Mouse (Mus musculus) myocyte (in vitro differentiated cells): Measurements from ENCODE around the gene Selenok. TPM values are rescaled to one million over a fixed set of nuclear protein-coding genes. Genes with fewer than 3 reads are reported as not detected.

Experiments
- H3K27me3 ChIP-seq: one replicate; pipeline ENCODE4 v1.6.1; 2011; ENCODE audit not compliant: control insufficient read depth, insufficient read depth, insufficient read length
- H3K36me3 ChIP-seq: one replicate; pipeline ENCODE4 v1.6.1; 2011; ENCODE audit not compliant: control insufficient read depth, insufficient read depth
- H3K4me2 ChIP-seq: one replicate; pipeline ENCODE4 v1.6.1; 2011; ENCODE audit warnings: low read depth, control low read depth
- H3K4me3 ChIP-seq: one replicate; pipeline ENCODE4 v1.5.1; 2011; ENCODE audit warnings: mild to moderate bottlenecking, control low read depth, moderate library complexity
- H3K79me2 ChIP-seq: one replicate; pipeline ENCODE4 v1.6.1; 2011; ENCODE audit not compliant: control insufficient read depth, insufficient read depth
- H3ac ChIP-seq: one replicate; pipeline ENCODE4 v1.6.1; 2011; ENCODE audit not compliant: control insufficient read depth, insufficient read length
- CEBPB ChIP-seq: IDR thresholded peaks from 2 replicates; pipeline ENCODE4 v1.6.1; 2011; ENCODE audit warnings: mild to moderate bottlenecking, moderate library complexity; ENCODE audit not compliant: poor library complexity, insufficient read depth, severe bottlenecking
- E2F4 ChIP-seq: IDR thresholded peaks from one replicate; pipeline ENCODE4 v1.6.1; 2011; ENCODE audit warnings: mild to moderate bottlenecking, control low read depth, moderate library complexity; ENCODE audit not compliant: insufficient read depth
- MAX ChIP-seq: IDR thresholded peaks from one replicate; pipeline ENCODE4 v1.6.1; 2011; ENCODE audit warnings: low read depth, mild to moderate bottlenecking, control low read depth
- MYOD1 ChIP-seq, 3 experiments: IDR thresholded peaks; one replicate each; pipeline ENCODE4 v1.6.1; 2011; ENCODE audit warnings: control low read depth in 2 of 3, low read depth in 2 of 3, mild to moderate bottlenecking in 2 of 3, moderate library complexity in 1 of 3; ENCODE audit not compliant: insufficient read length in 2 of 3, control insufficient read depth in 1 of 3
- MYOG ChIP-seq, 3 experiments: IDR thresholded peaks; one replicate each; pipeline ENCODE4 v1.6.1; 2011; ENCODE audit warnings: control low read depth in 2 of 3, low read depth in 2 of 3, mild to moderate bottlenecking in 2 of 3; ENCODE audit not compliant: insufficient read length in 2 of 3, control insufficient read depth in 1 of 3, insufficient read depth in 1 of 3
- POLR2A ChIP-seq: IDR thresholded peaks from one replicate; pipeline ENCODE4 v1.6.1; 2011; ENCODE audit warnings: low read depth, mild to moderate bottlenecking, control low read depth, moderate library complexity; ENCODE audit not compliant: insufficient read length
- POLR2AphosphoS2 ChIP-seq: IDR thresholded peaks from one replicate; pipeline ENCODE4 v1.6.1; 2011; ENCODE audit warnings: low read depth, control low read depth; ENCODE audit not compliant: insufficient read length
- REST ChIP-seq: IDR thresholded peaks from one replicate; pipeline ENCODE4 v1.6.1; 2011; ENCODE audit warnings: mild to moderate bottlenecking, control low read depth, moderate library complexity; ENCODE audit not compliant: insufficient read depth, insufficient read length
- SRF ChIP-seq: IDR thresholded peaks from one replicate; pipeline ENCODE4 v1.6.1; 2011; ENCODE audit warnings: low read depth; ENCODE audit not compliant: control insufficient read depth, insufficient read length
- TCF12 ChIP-seq: IDR thresholded peaks from one replicate; pipeline ENCODE4 v1.6.1; 2011; ENCODE audit warnings: mild to moderate bottlenecking, control low read depth; ENCODE audit not compliant: poor library complexity, insufficient read depth, severe bottlenecking
- TCF3 ChIP-seq: IDR thresholded peaks from one replicate; pipeline ENCODE4 v1.6.1; 2011; ENCODE audit warnings: low read depth, control low read depth; ENCODE audit not compliant: insufficient read length
- USF1 ChIP-seq: IDR thresholded peaks from one replicate; pipeline ENCODE4 v1.6.1; 2011; ENCODE audit warnings: low read depth, mild to moderate bottlenecking, control low read depth, moderate library complexity
- polyA plus RNA-seq: library from polyadenylated mRNA; unstranded; fragments of >200 nt; fragmentation: generic; extraction: Trizol; gene quantifications from one replicate; pipeline ENCODE4 v1.2.1, GENCODE M21; 2012; ENCODE audit warnings: missing spikeins

Gene Selenok
- polyA plus RNA-seq, 1 experiment = 102 TPM

DNA sequence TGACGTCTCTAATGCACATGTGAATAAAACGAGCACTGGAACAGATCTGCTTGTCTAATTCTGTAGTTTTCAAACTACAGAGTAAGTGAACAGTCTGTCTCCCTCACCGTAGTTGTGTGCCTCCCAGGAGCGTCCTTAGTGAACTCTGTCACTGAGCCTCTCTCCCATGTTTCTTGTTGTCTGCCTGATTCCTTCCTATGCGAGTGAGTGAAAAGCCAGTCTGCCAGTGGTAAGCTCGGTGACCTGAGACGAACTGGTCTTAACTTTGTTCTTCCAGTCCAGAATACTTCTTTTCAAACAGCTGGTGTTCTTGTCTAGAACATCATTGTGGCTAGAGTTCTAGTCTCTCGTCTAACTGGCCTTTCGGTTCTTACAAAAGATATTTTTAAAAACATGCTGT lies 19.6 kb downstream of the Selenok start:
- H3K79me2 ChIP-seq = no peaks in the 10 kb centered on the region
- H3K27me3 ChIP-seq = no peaks in the 10 kb centered on the region
- H3K4me2 ChIP-seq = no peak overlapping the region
- H3K36me3 ChIP-seq = peaks cover 51% of the 10 kb centered on the region
- TF ChIP-seq SRF (no peak), REST (no peak), TCF3 (no peak), TCF12 (no peak), POLR2A (no peak), E2F4 (no peak), USF1 (no peak), MYOD1 (IDR thresholded peaks at IDR 0.05; ENCODE audit: control insufficient read depth in 1 of 3, insufficient read length in 2 of 3, low read depth in 2 of 3) (no peak), MYOG (IDR thresholded peaks at IDR 0.05; ENCODE audit: control insufficient read depth in 1 of 3, insufficient read depth in 1 of 3, insufficient read length in 2 of 3, low read depth in 2 of 3) (no peak), MAX (no peak), POLR2AphosphoS2 (no peak), CEBPB (no peak)
- H3ac ChIP-seq = no peak overlapping the region
- no peak overlapping the region for H3K4me3 ChIP-seq

DNA sequence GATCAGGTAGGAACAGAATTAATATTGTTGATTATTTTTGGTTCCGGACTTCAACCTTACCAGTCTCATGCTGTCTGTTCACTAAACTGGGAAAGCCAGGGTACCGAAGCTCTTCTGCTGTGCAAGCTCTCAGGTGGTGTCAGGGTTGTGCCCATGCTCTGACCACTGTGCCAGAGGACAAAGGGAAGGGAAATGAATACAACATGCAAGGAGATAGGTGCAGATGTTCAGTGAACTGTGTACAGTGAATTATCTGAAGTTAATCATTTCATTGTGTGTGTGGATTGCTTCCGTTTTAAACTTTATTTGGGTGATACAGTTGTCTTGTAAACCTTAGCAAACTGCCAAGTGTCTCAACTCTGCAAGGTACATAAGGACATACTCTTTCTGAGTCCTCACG lies 20.2 kb downstream of the Selenok start:
- TF ChIP-seq MYOG (IDR thresholded peaks at IDR 0.05; ENCODE audit: control insufficient read depth in 1 of 3, insufficient read depth in 1 of 3, insufficient read length in 2 of 3, low read depth in 2 of 3) (no peak), SRF (no peak)

DNA sequence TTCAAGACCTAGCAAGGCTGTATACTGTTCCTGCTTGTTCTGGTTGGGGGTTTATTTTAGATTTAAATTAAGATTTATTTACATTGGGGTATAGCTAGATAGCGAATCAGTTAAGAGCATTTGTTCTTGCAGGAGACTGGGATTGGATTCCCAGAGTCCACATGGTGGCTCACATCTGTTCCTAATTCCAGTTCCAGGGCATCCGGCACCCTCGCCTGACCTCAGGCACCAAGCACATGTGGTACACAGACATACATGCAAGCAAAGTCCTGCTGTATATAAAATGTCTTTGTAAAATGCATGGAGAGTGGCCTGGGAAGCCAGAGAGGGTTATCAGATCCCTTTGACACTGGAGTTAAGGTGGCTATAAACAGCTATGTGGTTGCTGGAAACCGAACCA lies 26.9 kb downstream of the Selenok start:
- TF ChIP-seq USF1 (no peak), TCF12 (no peak), TCF3 (no peak), CEBPB (no peak), MYOG (IDR thresholded peaks at IDR 0.05; ENCODE audit: control insufficient read depth in 1 of 3, insufficient read depth in 1 of 3, insufficient read length in 2 of 3, low read depth in 2 of 3) (no peak), REST (no peak), MYOD1 (IDR thresholded peaks at IDR 0.05; ENCODE audit: control insufficient read depth in 1 of 3, insufficient read length in 2 of 3, low read depth in 2 of 3) (no peak), POLR2A (no peak), MAX (no peak), SRF (no peak), POLR2AphosphoS2 (no peak), E2F4 (no peak)
- Histone ChIP-seq H3K36me3 (peaks cover 19% of the 10 kb centered on the region), H3ac (no peak overlapping the region), H3K79me2 (no peaks in the 10 kb centered on the region), H3K4me2 (no peak overlapping the region), H3K27me3 (no peaks in the 10 kb centered on the region), H3K4me3 (no peak overlapping the region)

More for the DNA sequence above, 20.2 kb downstream of the Selenok start:
- Histone ChIP-seq H3K4me2 (no peak overlapping the region), H3K79me2 (no peaks in the 10 kb centered on the region), H3ac (no peak overlapping the region), H3K36me3 (peaks cover 50% of the 10 kb centered on the region), H3K4me3 (no peak overlapping the region), H3K27me3 (no peaks in the 10 kb centered on the region)

DNA sequence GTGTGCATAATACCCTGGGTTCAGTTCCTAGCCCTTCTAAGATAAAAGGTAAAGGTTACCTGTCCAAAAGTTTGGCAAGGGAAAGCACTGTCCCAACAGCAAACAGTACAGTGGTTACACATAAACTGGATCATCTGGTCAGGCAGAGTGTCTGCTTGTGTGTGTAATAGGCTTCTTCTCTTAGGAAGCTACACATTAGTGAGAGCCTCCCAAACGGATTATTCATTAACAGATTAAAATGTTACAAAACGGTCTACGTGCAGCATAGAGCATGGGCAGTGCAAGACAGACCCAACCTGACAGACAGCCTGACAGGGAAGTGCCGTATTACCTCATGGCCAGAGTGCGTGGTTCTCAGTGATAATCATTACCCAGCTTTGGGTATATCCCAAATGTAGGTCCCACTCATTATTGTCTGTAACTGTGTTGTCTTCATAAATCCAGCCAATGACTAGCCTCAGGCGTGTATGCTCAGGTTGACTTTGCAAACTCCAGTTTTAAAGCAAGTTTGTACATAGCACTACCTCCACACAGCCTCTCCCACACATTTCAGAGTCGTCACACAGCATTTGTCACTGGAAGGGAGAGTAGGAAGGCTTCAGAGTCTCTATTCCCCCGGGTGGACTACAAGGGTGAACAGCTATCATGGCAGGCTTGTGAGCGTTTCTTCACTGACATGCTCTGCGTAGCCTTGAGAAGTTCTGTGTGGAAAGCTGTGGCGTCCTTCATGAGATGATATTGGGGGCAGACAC lies 28.1 kb downstream of the Selenok start:
- Histone ChIP-seq H3K4me2 (no peak overlapping the region), H3K4me3 (no peak overlapping the region), H3ac (no peak overlapping the region), H3K79me2 (no peaks in the 10 kb centered on the region), H3K36me3 (peaks cover 12% of the 10 kb centered on the region), H3K27me3 (no peaks in the 10 kb centered on the region)
- TF ChIP-seq E2F4 (no peak), TCF12 (no peak), REST (no peak), SRF (no peak), TCF3 (no peak), USF1 (no peak), MYOD1 (IDR thresholded peaks at IDR 0.05; ENCODE audit: control insufficient read depth in 1 of 3, insufficient read length in 2 of 3, low read depth in 2 of 3) (no peak), POLR2A (no peak), POLR2AphosphoS2 (no peak)

DNA sequence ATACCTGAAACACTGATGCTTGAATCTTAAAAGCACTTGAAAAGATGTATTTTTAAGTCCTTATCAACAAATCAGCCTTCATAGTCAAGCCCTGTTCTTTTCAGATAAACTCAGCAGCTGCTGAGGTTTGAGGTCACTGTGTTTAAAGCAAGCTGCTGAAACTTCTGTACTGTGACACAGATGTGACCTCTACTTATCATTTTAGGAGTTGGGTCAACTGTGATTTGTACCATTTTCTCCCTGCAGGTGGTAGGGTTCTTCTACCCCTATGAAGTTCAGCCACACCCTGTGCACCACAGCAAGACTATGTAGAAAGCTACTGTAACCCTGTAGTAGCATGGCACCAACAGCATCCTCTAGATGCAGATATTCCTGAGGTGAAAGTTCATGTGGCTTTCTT lies 29.2 kb downstream of the Selenok start:
- Histone ChIP-seq H3K4me3 (no peak overlapping the region), H3K4me2 (no peak overlapping the region)

More for the DNA sequence above, 29.2 kb downstream of the Selenok start:
- TF ChIP-seq MYOD1 (IDR thresholded peaks at IDR 0.05; ENCODE audit: control insufficient read depth in 1 of 3, insufficient read length in 2 of 3, low read depth in 2 of 3) (no peak), MYOG (IDR thresholded peaks at IDR 0.05; ENCODE audit: control insufficient read depth in 1 of 3, insufficient read depth in 1 of 3, insufficient read length in 2 of 3, low read depth in 2 of 3) (no peak), CEBPB (no peak), MAX (no peak), USF1 (no peak), TCF12 (no peak), POLR2AphosphoS2 (no peak), E2F4 (no peak), REST (no peak), TCF3 (no peak), POLR2A (no peak), SRF (no peak)
- no peaks in the 10 kb centered on the region for H3K27me3 ChIP-seq
- no peak overlapping the region for H3ac ChIP-seq
- no peaks in the 10 kb centered on the region for H3K79me2 ChIP-seq
- peaks cover 12% of the 10 kb centered on the region for H3K36me3 ChIP-seq
